8 mouse cellular contexts compared by ENCODE assay signal in the genomic region with DNA sequence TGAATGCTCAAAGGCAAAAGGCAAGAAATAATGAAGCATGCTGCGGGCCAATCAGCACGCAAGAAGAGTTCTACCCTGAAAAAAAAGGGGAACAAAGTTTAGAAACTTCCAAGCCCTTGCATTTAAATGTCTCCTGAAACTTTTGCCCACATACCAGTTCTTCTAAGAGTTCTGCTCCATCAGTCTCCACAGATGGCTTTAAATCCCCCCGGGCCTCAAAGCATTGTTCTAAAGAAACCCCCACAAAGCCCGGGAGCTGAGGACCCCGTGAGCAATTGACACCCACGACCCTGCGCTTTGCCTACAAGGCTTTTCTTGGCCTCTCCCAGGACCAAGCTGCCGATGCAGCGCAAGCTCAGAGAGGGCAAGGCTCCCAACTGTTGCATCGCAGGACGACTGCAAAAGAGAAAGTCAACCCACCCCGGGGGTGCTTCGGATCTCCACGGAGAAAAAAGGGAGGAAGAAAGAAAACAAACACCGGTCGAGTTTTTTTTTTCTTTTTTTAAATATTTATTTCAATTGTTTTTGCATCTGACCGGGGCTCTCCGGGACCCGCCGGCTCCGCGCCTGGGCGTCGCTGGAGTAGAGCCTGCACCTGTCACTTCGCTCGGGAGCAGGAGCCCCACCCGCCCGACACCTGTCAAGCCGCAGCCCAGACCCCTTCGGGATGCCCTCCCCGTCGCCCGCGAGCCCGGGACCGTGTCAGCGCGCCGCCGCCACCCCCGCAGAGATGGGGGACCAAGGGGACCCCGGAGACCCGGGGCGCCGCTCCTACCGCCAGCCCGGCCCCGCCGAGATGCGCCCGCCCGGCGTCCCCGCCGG. TPM values are rescaled to one million over a fixed set of nuclear protein-coding genes. Genes with fewer than 3 reads are reported as not detected.
DNase-seq lines count a peak whose midpoint lies in the region; ATAC-seq and TF ChIP-seq lines count a peak whose summit lies in the region.

No protein-coding gene starts in this region.

- peak overlapping the region; percentile 91 for H3K4me3 ChIP-seq in liver, postnatal 0 days (ENCODE audit: low read depth, low read length)
- peak overlapping the region; percentile 74 for H3K4me3 ChIP-seq in neural tube, embryonic 13.5 days

- H3K36me3 ChIP-seq in liver, postnatal 0 days (replicated peaks; ENCODE audit: insufficient read depth, low read length), result peaks cover 6% of the 10 kb centered on the region; the same call in 1 of the 2 replicates
- 0 out of 2 replicates have a peak, but pooled peaks cover 8% of the 10 kb centered on the region for H3K36me3 ChIP-seq in neural tube, embryonic 13.5 days

- ATAC-seq in liver, postnatal 0 days, result peak; percentile 18
- ATAC-seq in neural tube, embryonic 13.5 days (ENCODE audit: low read depth), result peak; percentile 72

- no peaks in the 10 kb centered on the region for H3K9me3 ChIP-seq in liver, postnatal 0 days (ENCODE audit: low read length)
- H3K9me3 ChIP-seq in neural tube, embryonic 13.5 days, result no peaks in the 10 kb centered on the region

- no peaks in the 10 kb centered on the region for H3K27me3 ChIP-seq in liver, postnatal 0 days (ENCODE audit: insufficient read depth, low read length)
- no peaks in the 10 kb centered on the region for H3K27me3 ChIP-seq in neural tube, embryonic 13.5 days

- TF ChIP-seq EP300 in liver, postnatal 0 days (IDR thresholded peaks at IDR 0.05; ENCODE audit: low read depth), result no peak

- whole genome bisulfite sequencing in liver, postnatal 0 days (ENCODE audit: insufficient replicate concordance), result under 1% methylated on average over 48 of the region's 55 CpGs
- under 1% methylated on average over 53 of the region's 55 CpGs for WGBS in neural tube, embryonic 13.5 days

- TF ChIP-seq CTCF in liver, postnatal 0 days (IDR thresholded peaks at IDR 0.05; ENCODE audit: low read depth), result no peak

- peaks cover 28% of the 10 kb centered on the region for H3K4me1 ChIP-seq in liver, postnatal 0 days (ENCODE audit: insufficient read depth)
- peaks cover 29% of the 10 kb centered on the region for H3K4me1 ChIP-seq in neural tube, embryonic 13.5 days (replicated peaks)

- peak overlapping the region; percentile 98 for H3K27ac ChIP-seq in liver, postnatal 0 days (ENCODE audit: low read depth)
- H3K27ac ChIP-seq in neural tube, embryonic 13.5 days (replicated peaks), result peak overlapping the region; percentile 98

- peak overlapping the region; percentile 91 for H3K9ac ChIP-seq in liver, postnatal 0 days (replicated peaks)
- peak overlapping the region; percentile 96 for H3K9ac ChIP-seq in neural tube, embryonic 13.5 days

- peak overlapping the region; percentile 85 for H3K4me2 ChIP-seq in liver, postnatal 0 days (ENCODE audit: low read depth, low read length)
- peak overlapping the region; percentile 87 for H3K4me2 ChIP-seq in neural tube, embryonic 13.5 days

- peak; percentile 59 to 68 for DNase-seq in B cell, adult 2 months
- peak; percentile 41 to 49 for DNase-seq in adrenal gland, adult 18-20 months (ENCODE audit: low spot score in 2 of 2)
- peak; percentile 24 for DNase-seq in embryo, embryonic 11.5 days (ENCODE audit: low read depth, low spot score)
- peak; percentile 57 to 65 for DNase-seq in heart, adult 18-20 months
- DNase-seq in kidney, adult 18-20 months, result peak; percentile 63
- DNase-seq in liver, postnatal 0 days, result peak; percentile 67
- peak; percentile 59 to 66 for DNase-seq in thymus, postnatal 10 days (ENCODE audit: low spot score in 2 of 2)

RNA-seq across cellular contexts. Expression of a gene that starts 0.8 kb away (rescaled TPM):
- total RNA-seq in adrenal gland, adult 18-20 months (2021), result 10 to 100 TPM; 19.0 to 31.7 TPM
- total RNA-seq in heart, adult 18-20 months (2021), result 10 to 100 TPM; 17.9 to 23.6 TPM
- polyA plus RNA-seq in liver, postnatal 0 days (2015; fragmentation: Nextera tagmentation; extraction: Ambion mirVana), result 15.5 and 23.6 TPM in 2 replicates
- 22.7 and 25.4 TPM in 2 replicates for polyA plus RNA-seq in neural tube, embryonic 13.5 days (2015; fragmentation: Nextera tagmentation; extraction: Ambion mirVana)

Comparison
In these comparisons a context has a peak if more than half of its experiments do, and no peak if none do; other contexts are left out.
1. Peak in every context shown above with its lines: DNase-seq, ATAC-seq, H3K4me3 ChIP-seq and H3K27ac ChIP-seq.